Mouse (Mus musculus): ENCODE measurements around the gene Tnfrsf21.

Gene Tnfrsf21

GRCm38 (mm10) chr17:43025048-43025447, 8.7 kb downstream of the Tnfrsf21 start:
- DNase-seq (ENCODE audit: low read depth, low spot score): no peak

- DNase-seq (ENCODE audit: low read depth, low spot score): no peak
Measured at GRCm38 (mm10) chr17:43025819-43026593, 9.7 kb downstream of the Tnfrsf21 start.

- DNase-seq (ENCODE audit: low read depth, low spot score): no peak
Measured at GRCm38 (mm10) chr17:43026708-43027107, 10.4 kb downstream of the Tnfrsf21 start.

GRCm38 (mm10) chr17:43029546-43029945, 13.2 kb downstream of the Tnfrsf21 start:
- no peak for DNase-seq (ENCODE audit: low read depth, low spot score)

- no peak for DNase-seq (ENCODE audit: low read depth, low spot score)
Measured at GRCm38 (mm10) chr17:43030290-43030689, 13.9 kb downstream of the Tnfrsf21 start.

GRCm38 (mm10) chr17:43032489-43033036, 16.2 kb downstream of the Tnfrsf21 start:
- DNase-seq (ENCODE audit: low read depth, low spot score): no peak

GRCm38 (mm10) chr17:43035386-43035785, 19.0 kb downstream of the Tnfrsf21 start:
- DNase-seq (ENCODE audit: low read depth, low spot score): no peak

GRCm38 (mm10) chr17:43036058-43036757, 19.9 kb downstream of the Tnfrsf21 start:
- DNase-seq (ENCODE audit: low read depth, low spot score): no peak

GRCm38 (mm10) chr17:43040571-43040970, 24.2 kb downstream of the Tnfrsf21 start:
- no peak for DNase-seq (ENCODE audit: low read depth, low spot score)

GRCm38 (mm10) chr17:43050619-43051018, 34.3 kb downstream of the Tnfrsf21 start:
- DNase-seq (ENCODE audit: low read depth, low spot score): no peak

GRCm38 (mm10) chr17:43052791-43053190, 36.4 kb downstream of the Tnfrsf21 start:
- no peak for DNase-seq (ENCODE audit: low read depth, low spot score)

GRCm38 (mm10) chr17:43053943-43054342, 37.6 kb downstream of the Tnfrsf21 start:
- no peak for DNase-seq (ENCODE audit: low read depth, low spot score)

GRCm38 (mm10) chr17:43058277-43059025, 42.1 kb downstream of the Tnfrsf21 start:
- no peak for DNase-seq (ENCODE audit: low read depth, low spot score)

GRCm38 (mm10) chr17:43064705-43065104, 48.4 kb downstream of the Tnfrsf21 start:
- DNase-seq (ENCODE audit: low read depth, low spot score): no peak

- DNase-seq (ENCODE audit: low read depth, low spot score): no peak
Measured at GRCm38 (mm10) chr17:43068846-43069553, 52.6 kb downstream of the Tnfrsf21 start.

GRCm38 (mm10) chr17:43070946-43071345, 54.6 kb downstream of the Tnfrsf21 start:
- no peak for DNase-seq (ENCODE audit: low read depth, low spot score)

- DNase-seq (ENCODE audit: low read depth, low spot score): no peak
Measured at GRCm38 (mm10) chr17:43072142-43072786, 55.9 kb downstream of the Tnfrsf21 start.

- no peak for DNase-seq (ENCODE audit: low read depth, low spot score)
Measured at GRCm38 (mm10) chr17:43072787-43073148, 56.4 kb downstream of the Tnfrsf21 start.

- DNase-seq (ENCODE audit: low read depth, low spot score): no peak
Measured at GRCm38 (mm10) chr17:43074391-43074790, 58.0 kb downstream of the Tnfrsf21 start.

- DNase-seq (ENCODE audit: low read depth, low spot score): no peak
Measured at GRCm38 (mm10) chr17:43075100-43075499, 58.7 kb downstream of the Tnfrsf21 start.

- no peak for DNase-seq (ENCODE audit: low read depth, low spot score)
Measured at GRCm38 (mm10) chr17:43075937-43076336, 59.6 kb downstream of the Tnfrsf21 start.

Measured in brain, embryonic 18.5 days (tissue).